Mouse (Mus musculus): ENCODE results near the gene Slc35a5. TPM values are rescaled to one million over a fixed set of nuclear protein-coding genes. Genes with fewer than 3 reads are reported as not detected.

Slc35a5 gene
- total RNA-seq, 2 experiments from 2014 or later = 3.5 to 8.5 TPM

DNA sequence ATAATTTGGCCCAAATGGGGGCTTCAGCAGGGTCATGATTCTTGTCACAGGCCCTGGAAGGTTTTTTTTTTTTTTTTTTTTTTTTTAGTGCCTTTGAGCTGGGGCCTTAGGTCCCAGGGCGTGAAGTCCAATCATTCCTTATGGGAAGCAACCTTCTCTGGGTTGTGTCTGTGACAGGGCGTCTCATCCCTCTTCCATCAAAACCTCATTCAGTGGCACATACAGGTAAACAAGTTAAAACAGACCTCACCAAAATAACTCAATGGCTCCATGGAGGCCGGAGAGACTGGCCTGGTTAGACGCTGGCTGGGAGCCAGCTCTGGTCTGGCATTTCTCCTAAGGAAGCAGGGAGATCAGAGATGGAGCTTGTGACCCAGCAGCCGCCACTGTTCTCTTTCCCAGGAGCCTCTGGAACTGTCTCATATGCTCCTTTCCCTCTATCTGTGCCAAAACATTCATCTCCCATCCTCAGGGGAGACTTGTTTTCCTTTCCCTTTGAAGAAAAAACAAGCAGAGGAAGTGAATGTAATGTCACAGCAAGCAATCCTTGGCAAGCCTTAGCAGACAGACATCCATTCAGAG, 37.6 kb downstream of the Slc35a5 start:
- no peak for ATAC-seq (replicated peaks; ENCODE audit: low FRiP score, poor library complexity, severe bottlenecking)

DNA sequence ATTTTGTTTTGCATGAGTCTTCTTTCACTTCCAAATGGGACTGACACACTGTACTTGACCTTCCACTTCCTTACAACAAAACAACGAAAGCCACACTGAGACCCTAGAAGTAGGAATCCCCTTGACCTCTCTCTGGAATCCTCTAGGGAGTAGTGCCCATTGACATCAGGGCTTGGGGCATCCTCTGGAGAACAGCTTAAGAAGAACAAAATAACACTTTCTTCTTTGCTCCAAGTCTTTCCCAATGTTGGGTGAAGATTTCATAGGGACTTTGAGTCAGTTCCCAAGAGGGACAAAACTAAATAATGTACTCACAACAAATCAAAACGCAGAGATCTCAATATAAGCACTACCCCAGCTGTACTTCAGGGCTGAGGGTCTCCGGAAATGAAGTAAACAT, 39.7 kb downstream of the Slc35a5 start:
- no peak for ATAC-seq (replicated peaks; ENCODE audit: low FRiP score, poor library complexity, severe bottlenecking)

DNA sequence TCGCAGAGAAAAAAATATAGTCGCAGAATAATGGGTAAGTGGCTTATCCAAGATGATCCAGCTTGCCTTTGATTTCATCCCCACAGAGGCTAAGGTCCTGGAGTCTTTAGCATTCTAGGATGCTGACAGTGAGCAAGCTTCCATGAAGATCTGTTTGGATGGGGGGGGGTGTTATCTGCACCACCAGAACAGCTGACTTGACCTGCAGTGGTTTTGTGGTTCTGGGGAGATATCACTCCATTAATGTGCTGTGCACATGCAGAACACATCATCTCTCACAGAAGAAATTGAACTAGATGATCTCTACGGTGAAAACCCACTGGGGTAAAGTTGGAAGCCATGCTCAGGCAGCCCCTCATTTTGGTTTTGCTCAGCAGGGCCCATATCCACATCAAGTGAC, 41.3 kb downstream of the Slc35a5 start:
- no peak for ATAC-seq (replicated peaks; ENCODE audit: low FRiP score, poor library complexity, severe bottlenecking)

DNA sequence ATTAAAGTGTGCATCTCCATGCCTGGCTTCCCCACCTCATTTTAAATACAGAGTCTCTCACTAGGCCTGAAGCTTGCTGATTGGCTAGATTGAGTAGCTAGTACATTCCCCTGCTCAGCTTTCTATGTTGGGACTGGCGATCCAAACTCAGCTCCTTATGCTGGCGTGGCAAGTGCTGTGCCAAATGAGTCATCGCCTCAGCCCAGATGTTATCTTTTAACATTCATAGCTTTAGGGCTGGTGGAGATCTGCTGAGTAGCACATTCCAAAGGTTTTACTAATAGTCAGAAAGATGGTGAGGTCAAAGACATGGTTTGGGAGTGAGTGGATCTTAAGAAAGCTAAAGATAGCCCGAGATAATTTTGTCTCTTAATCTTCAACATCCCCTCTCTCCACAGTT, 48.0 kb downstream of the Slc35a5 start:
- no peak for ATAC-seq (replicated peaks; ENCODE audit: low FRiP score, poor library complexity, severe bottlenecking)

DNA sequence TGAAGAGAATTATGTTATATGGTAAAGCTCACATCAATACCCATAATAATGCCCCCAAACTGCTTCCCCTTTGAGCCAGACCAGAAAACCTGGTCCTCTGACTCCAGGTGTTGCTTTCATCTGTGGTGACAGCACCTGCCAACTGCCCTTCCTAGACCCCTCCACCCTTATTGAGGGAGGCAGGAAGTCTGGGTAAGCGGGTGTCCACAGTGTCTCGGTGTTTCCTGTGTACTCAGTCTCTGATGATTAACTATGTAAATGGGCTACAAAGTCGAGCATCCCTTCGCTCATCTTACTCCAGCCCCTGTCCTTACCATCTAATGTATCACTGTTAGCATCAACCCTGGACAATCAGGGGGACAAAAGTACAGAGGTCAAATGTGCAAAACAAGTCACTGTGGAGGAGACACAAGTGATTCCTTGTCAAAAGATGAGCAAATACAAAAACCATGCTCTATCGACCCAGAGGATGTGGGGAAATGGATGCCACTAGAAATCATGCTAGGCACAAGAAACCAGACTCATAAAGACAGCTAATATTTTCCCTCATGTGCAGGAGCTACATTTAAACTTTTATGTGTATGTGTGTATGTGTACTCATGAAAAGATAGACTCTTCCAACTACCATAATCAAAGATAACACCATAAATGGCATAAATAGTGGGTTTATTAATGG, 50.2 kb downstream of the Slc35a5 start:
- ATAC-seq (replicated peaks; ENCODE audit: low FRiP score, poor library complexity, severe bottlenecking) = no peak

DNA sequence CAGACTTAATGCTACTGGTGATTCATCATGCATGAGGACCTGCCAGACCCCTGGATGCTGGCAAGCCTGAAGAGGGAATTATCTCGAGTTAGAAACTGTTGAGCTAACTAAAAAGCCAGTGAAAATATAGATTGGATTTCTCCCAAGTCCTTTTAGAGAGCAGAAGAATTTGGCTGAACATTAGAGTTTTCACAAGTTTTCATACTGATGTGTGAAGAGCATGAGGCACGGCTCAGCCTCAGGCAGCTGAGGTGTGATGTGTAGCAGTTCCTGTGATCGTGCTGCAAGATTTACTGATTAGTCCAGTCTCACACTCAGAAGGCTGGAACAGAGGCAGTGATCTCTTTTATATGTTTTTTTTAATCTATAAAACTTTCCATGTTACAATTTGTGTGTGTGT, 53.5 kb downstream of the Slc35a5 start:
- ATAC-seq (replicated peaks; ENCODE audit: low FRiP score, poor library complexity, severe bottlenecking) = no peak

DNA sequence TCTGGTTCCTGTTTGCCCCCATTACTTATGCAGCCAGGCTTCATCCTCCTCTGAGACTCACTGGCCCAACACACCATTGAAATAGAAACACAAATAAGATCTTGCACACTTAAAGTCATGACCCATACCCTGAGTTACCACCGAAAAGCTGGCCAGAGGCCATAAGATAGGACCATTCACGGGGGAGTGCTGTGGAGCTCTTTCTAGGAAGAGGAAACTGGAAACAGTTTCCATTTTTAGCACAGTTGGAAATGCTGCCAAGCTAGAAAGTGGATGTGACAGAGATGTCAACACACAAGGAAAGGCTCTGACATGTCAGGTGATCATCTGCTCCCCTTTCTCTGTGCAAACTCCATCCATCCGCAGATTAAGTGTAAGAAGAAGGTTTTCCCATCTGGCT, 57.6 kb downstream of the Slc35a5 start:
- ATAC-seq (replicated peaks; ENCODE audit: low FRiP score, poor library complexity, severe bottlenecking) = no peak

DNA sequence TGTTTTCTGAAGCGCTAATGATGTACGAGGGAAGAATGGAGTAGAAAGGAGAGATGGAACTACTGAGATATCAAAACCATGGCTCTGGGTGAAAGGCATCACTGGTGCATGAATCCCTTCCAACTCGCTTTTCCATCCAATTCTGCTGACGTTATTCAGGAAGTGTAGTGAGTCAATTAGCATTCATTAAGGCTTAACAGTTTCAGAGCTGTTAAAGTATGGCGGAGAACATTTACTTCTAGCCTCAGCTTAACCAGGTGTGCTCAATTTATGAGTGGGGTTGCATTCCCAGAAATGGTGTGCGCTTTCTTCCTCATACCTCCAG, 59.7 kb downstream of the Slc35a5 start:
- ATAC-seq (replicated peaks; ENCODE audit: low FRiP score, poor library complexity, severe bottlenecking) = no peak

DNA sequence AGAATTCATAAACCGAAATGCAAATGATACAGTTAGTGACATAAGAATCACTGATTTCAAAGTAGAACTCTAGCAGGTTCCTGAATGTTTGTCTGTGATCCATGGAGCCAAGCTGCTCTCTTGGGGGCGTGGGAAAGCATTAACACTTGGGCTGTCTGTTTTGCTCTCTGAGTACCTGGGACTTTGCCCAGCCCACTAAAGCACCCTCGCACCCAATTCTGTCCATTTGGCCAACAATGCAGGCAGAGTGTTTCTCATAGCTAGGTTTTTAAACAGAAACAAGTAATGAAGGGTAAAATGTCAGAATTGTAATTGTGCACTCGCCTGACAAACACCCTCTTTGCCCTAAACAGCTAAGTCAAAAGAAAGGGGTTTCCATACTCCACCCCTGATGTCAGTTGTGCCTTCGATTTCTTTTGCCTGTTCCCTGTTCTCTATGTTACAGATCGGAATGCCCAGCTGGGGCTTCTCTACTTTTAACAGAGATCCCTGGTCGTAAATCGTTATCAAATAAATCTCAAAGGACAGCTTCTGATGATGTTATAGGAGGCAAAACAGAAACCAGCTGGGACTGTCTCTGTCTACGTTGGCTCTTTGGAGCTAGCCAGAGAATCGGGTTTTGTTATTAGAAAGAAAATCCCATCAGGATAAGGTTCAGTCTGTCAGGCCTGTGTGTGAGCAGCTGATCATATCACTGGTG, 60.2 kb downstream of the Slc35a5 start:
- no peak for ATAC-seq (replicated peaks; ENCODE audit: low FRiP score, poor library complexity, severe bottlenecking)

DNA sequence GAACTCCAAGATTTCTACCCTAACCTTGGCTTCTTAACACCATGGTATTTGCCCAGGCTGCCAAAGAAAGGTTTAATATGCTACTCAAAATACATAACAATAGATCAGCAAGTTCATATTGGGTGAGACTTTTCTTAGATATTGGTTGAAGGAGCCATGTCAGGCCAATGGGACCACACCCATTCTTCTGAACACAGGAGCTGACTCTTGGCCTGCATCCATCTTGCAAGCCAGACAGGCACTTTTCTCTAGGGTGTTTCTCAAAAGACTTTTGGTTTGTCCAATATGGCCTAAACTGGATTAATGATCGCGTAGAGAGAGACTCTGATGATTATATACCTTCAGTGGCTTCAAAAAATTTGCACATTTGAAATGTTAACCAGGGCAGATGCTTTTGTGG, 61.0 kb downstream of the Slc35a5 start:
- no peak for ATAC-seq (replicated peaks; ENCODE audit: low FRiP score, poor library complexity, severe bottlenecking)

DNA sequence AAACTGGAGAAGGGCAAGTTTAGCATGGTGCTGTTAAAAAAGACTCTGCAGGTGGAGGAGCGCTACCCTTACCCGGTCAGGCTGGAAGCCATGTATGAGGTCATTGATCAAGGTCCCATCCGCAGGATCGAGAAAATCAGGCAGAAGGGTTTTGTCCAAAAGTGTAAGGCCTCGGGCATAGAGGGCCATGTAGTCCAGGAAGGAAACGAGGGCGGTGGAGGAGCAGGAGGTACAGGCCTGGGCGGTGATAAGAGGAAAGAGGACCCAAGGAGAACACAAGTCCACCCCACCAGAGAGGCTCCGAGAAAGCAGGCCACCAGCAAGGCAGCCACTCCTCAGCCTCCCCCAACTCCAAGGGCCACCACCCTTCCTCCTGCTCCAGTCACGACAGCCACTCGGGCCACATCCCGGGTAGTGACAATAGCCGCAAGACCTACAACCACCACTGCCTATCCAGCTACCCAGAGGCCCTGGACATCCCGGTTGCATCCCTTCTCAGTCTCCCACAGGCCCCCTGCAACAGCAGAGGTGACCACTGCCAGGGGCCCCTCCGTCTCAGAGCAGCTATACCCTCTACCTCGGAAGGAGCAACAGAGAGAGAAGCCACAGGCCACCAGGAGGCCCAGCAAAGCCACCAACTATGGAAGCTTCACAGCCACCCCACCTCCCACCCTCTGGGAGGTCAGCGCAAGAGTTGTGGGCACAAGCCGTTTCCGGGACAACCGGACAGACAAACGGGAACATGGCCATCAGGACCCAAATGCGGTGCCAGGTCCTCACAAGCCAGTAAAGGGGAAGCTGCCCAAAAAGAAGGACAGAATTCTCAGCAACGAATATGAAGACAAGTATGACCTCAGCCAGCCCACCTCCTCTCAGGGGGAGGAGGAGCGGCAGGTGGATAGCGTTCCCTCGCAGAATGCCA, 62.7 kb downstream of the Slc35a5 start:
- ATAC-seq (replicated peaks; ENCODE audit: low FRiP score, poor library complexity, severe bottlenecking) = no peak

DNA sequence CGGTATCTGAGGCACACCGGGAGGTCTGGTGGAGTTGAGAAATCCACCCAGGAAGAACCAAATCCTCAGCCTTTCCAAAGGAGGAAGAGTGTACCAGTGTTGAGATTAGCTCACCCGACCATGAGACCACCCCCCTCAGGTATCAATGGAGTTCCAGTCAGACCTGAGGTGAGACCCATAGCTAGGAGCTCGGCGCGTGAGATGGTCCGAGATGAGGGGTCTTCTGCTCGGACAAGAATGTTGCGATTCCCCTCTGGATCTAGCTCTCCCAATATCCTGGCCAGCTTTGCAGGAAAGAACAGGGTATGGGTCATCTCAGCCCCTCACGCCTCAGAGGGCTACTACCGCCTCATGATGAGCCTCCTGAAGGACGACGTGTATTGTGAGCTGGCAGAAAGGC, 63.5 kb downstream of the Slc35a5 start:
- no peak for ATAC-seq (replicated peaks; ENCODE audit: low FRiP score, poor library complexity, severe bottlenecking)

DNA sequence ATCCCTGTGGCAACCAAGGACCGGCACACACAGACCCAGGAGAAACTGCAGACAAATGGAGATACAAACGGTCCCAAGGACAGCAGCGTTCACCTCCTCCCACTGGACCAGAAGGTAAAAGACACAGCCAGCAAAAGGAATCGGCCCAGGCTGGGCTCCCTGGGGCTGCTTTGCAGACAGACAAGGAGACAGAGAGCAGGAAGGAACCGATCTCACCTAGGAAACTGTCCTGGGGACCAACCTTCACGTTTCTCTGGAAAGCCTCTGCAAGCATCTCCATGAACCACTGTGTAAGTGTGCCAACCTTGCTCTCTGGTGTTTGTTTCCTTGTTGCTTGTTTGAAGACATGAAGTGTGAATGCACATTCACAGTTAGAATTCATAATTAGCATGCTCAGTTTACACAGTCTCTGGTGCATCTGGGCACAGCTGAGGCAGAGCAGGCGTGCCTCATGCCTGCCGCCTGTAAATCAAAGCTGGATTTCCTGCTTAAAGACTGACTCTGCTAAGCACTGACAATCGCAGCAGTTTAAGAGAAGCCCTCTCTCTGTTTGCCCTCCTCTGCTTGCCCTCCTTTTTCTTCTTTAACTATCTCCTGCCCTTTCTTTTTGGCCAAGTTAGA, 64.3 kb downstream of the Slc35a5 start:
- no peak for ATAC-seq (replicated peaks; ENCODE audit: low FRiP score, poor library complexity, severe bottlenecking)

DNA sequence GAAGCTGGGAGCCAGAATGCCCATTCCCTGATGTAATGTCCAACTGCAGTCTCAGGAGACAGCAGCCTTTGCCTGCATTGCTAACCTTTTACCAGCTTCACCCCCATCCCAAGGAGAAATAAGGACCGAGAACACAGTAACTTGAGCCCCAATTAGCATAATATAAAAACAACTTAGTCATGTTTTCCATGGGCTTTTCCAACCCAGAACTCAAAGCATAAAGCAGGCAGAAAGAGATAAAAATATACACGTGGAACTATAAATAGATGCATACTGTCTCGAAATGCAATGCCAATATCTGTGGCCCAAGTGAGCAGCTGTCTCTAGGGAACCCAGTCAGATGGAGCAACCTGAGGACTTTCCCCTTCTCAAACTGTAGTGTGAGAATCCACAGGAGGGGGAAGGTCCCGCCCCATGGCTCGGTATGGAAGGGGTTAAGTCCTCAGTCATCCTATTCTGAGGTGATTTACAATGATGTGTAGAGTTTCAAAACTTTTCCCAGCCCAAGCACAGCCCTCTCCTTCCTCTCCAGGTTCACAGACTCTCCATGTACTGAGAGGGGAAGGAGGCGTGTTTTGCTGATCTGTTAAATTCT, 65.3 kb downstream of the Slc35a5 start, which contains the start of gene Ccdc80:
Gene Ccdc80, plus strand, starts transcription at position 266 of the 595 bp plus-strand sequence.
- ATAC-seq (replicated peaks; ENCODE audit: low FRiP score, poor library complexity, severe bottlenecking) = no peak

DNA sequence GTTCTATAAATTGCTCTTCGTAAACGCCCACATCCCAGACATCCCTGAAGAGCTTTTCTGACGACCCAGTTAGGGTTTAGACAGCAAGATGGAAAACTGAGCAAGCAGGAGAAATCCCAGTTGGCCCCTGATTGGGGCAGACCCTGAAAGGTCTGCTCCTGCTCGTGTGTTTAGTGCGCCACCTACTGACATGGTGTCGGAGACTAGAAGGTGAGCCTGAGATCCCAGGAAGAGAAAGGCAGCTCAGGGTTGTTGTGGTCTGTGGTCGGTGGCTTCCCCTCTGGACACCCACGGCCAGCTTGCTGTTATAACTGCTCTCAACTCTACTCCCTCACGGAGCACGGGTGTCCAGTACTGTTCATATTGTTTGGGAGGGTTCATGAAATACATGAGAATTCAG, 68.5 kb downstream of the Slc35a5 start:
- no peak for ATAC-seq (replicated peaks; ENCODE audit: low FRiP score, poor library complexity, severe bottlenecking)

Other genes starting within 250 kb of the Slc35a5 start
- gene Cd200r3, start 215.0 kb downstream of the Slc35a5 start, total RNA-seq (2015; ENCODE audit: low replicate concordance) = 1.0 and 32.7 TPM in 2 replicates
- 5.2 and 10.1 TPM in 2 replicates for gene Cd200r3, start 215.0 kb downstream of the Slc35a5 start, total RNA-seq (2017; ENCODE audit: low replicate concordance)
- 1.3 TPM in 1 of 2 replicates, not detected in the other for gene Ccdc80, start 65.3 kb downstream of the Slc35a5 start, total RNA-seq (2015; ENCODE audit: low replicate concordance)
- not detected in 2 replicates for gene Ccdc80, start 65.3 kb downstream of the Slc35a5 start, total RNA-seq (2017; ENCODE audit: low replicate concordance)
- 21.9 and 29.9 TPM in 2 replicates for gene Atg3, start 79 bp upstream of the Slc35a5 start, total RNA-seq (2015; ENCODE audit: low replicate concordance)
- 16.4 and 18.0 TPM in 2 replicates for gene Atg3, start 79 bp upstream of the Slc35a5 start, total RNA-seq (2017; ENCODE audit: low replicate concordance)
- gene Btla, start 65.6 kb upstream of the Slc35a5 start, total RNA-seq (2015; ENCODE audit: low replicate concordance) = 3.8 and 9.4 TPM in 2 replicates
- 2.0 and 3.2 TPM in 2 replicates for gene Btla, start 65.6 kb upstream of the Slc35a5 start, total RNA-seq (2017; ENCODE audit: low replicate concordance)

Data from erythroblast, adult 5-6 weeks (primary cell).